Mouse (Mus musculus): ENCODE data around the gene Ror2. TPM values are rescaled to one million over a fixed set of nuclear protein-coding genes. Genes with fewer than 3 reads are reported as not detected.

The Ror2 gene
- polyA plus RNA-seq, 1 experiment: 0.55 TPM

DNA sequence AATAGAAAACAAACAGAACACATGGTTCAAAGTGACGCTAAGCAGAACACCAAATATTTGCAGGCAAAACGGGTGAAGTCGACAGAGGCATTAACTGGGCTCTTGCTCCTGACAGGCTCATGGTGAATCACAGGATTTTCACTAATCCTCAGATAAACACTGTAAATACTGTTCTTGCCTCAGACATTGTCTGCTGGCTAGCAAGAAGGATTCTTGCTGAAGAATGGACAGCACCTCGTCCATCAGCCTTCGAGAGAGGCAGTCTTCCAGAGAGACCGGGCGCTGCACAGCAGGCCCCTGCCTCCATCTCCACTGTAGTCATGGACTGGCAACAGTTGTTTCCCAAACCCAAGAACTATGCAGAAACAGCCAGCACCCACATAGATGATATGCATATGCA is 110.9 kb downstream of the Ror2 start:
- Histone ChIP-seq H3K4me1 (ENCODE audit: control insufficient read depth, insufficient read depth, insufficient read length, low read length) (no peaks in the 10 kb centered on the region), H3K27ac (replicated peaks; ENCODE audit: low read depth, low read length) (no peak overlapping the region), H3K4me3 (ENCODE audit: insufficient read depth, low read depth, low read length) (no peak overlapping the region)

GRCm38 (mm10) chr13:53163671-53164070 is 122.3 kb downstream of the Ror2 start:
- H3K27ac ChIP-seq (replicated peaks; ENCODE audit: low read depth, low read length): no peak overlapping the region

GRCm38 (mm10) chr13:53163060-53163459 is 122.9 kb downstream of the Ror2 start:
- H3K27ac ChIP-seq (replicated peaks; ENCODE audit: low read depth, low read length): no peak overlapping the region
- H3K4me1 ChIP-seq (ENCODE audit: control insufficient read depth, insufficient read depth, insufficient read length, low read length): no peaks in the 10 kb centered on the region

More at GRCm38 (mm10) chr13:53163671-53164070, 122.3 kb downstream of the Ror2 start:
- Histone ChIP-seq H3K4me3 (ENCODE audit: insufficient read depth, low read depth, low read length) (no peak overlapping the region), H3K4me1 (ENCODE audit: control insufficient read depth, insufficient read depth, insufficient read length, low read length) (no peaks in the 10 kb centered on the region)

GRCm38 (mm10) chr13:53159501-53159900 is 126.4 kb downstream of the Ror2 start:
- H3K4me3 ChIP-seq (ENCODE audit: insufficient read depth, low read depth, low read length): no peak overlapping the region
- H3K27ac ChIP-seq (replicated peaks; ENCODE audit: low read depth, low read length): no peak overlapping the region
- no peaks in the 10 kb centered on the region; the same call in 1 of the 2 replicates for H3K4me1 ChIP-seq (ENCODE audit: control insufficient read depth, insufficient read depth, insufficient read length, low read length)

More at GRCm38 (mm10) chr13:53163060-53163459, 122.9 kb downstream of the Ror2 start:
- H3K4me3 ChIP-seq (ENCODE audit: insufficient read depth, low read depth, low read length): no peak overlapping the region

GRCm38 (mm10) chr13:53158405-53159005 is 127.4 kb downstream of the Ror2 start:
- Histone ChIP-seq H3K27ac (replicated peaks; ENCODE audit: low read depth, low read length) (no peak overlapping the region), H3K4me3 (ENCODE audit: insufficient read depth, low read depth, low read length) (no peak overlapping the region), H3K4me1 (ENCODE audit: control insufficient read depth, insufficient read depth, insufficient read length, low read length) (no peaks in the 10 kb centered on the region; the same call in 1 of the 2 replicates)

GRCm38 (mm10) chr13:53156911-53157310 is 129.0 kb downstream of the Ror2 start:
- Histone ChIP-seq H3K27ac (replicated peaks; ENCODE audit: low read depth, low read length) (no peak overlapping the region), H3K4me1 (ENCODE audit: control insufficient read depth, insufficient read depth, insufficient read length, low read length) (no peaks in the 10 kb centered on the region; the same call in 1 of the 2 replicates), H3K4me3 (ENCODE audit: insufficient read depth, low read depth, low read length) (no peak overlapping the region)

GRCm38 (mm10) chr13:53156282-53156681 is 129.6 kb downstream of the Ror2 start:
- Histone ChIP-seq H3K27ac (replicated peaks; ENCODE audit: low read depth, low read length) (no peak overlapping the region), H3K4me1 (ENCODE audit: control insufficient read depth, insufficient read depth, insufficient read length, low read length) (no peaks in the 10 kb centered on the region; the same call in 1 of the 2 replicates), H3K4me3 (ENCODE audit: insufficient read depth, low read depth, low read length) (no peak overlapping the region)

- no peak overlapping the region for H3K4me3 ChIP-seq (ENCODE audit: insufficient read depth, low read depth, low read length)
- H3K4me1 ChIP-seq (ENCODE audit: control insufficient read depth, insufficient read depth, insufficient read length, low read length): no peaks in the 10 kb centered on the region
- no peak overlapping the region for H3K27ac ChIP-seq (replicated peaks; ENCODE audit: low read depth, low read length)
Observed at GRCm38 (mm10) chr13:53145511-53145910, 140.4 kb downstream of the Ror2 start.

GRCm38 (mm10) chr13:53143076-53143475 is 142.8 kb downstream of the Ror2 start:
- Histone ChIP-seq H3K4me3 (ENCODE audit: insufficient read depth, low read depth, low read length) (no peak overlapping the region), H3K27ac (replicated peaks; ENCODE audit: low read depth, low read length) (no peak overlapping the region)

DNA sequence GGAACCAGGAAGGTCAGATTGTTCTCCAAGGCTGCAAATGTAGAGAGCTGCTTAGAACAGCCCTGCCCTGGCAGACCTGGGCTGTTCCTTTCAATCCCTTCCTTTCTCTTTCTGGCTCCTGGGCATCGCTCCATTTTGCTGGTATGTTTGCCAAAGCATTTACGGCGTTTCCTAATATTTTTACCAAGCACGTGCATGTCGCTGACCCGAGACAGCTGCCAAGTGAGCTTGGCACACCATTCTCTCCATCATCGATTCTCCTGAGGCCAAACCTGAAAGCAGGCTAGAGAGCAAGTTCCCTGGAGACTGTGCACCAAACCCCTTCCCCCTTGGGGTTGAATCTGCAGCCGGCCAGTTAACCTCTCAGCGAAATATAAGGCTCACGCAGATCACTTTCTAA is 143.7 kb downstream of the Ror2 start:
- Histone ChIP-seq H3K4me3 (ENCODE audit: insufficient read depth, low read depth, low read length) (no peak overlapping the region), H3K27ac (replicated peaks; ENCODE audit: low read depth, low read length) (no peak overlapping the region), H3K4me1 (ENCODE audit: control insufficient read depth, insufficient read depth, insufficient read length, low read length) (no peaks in the 10 kb centered on the region)

More at GRCm38 (mm10) chr13:53143076-53143475, 142.8 kb downstream of the Ror2 start:
- no peaks in the 10 kb centered on the region for H3K4me1 ChIP-seq (ENCODE audit: control insufficient read depth, insufficient read depth, insufficient read length, low read length)

- Histone ChIP-seq H3K4me3 (ENCODE audit: insufficient read depth, low read depth, low read length) (no peak overlapping the region), H3K4me1 (ENCODE audit: control insufficient read depth, insufficient read depth, insufficient read length, low read length) (no peaks in the 10 kb centered on the region), H3K27ac (replicated peaks; ENCODE audit: low read depth, low read length) (no peak overlapping the region)
Observed at GRCm38 (mm10) chr13:53140298-53140697, 145.6 kb downstream of the Ror2 start.

- H3K4me1 ChIP-seq (ENCODE audit: control insufficient read depth, insufficient read depth, insufficient read length, low read length): no peaks in the 10 kb centered on the region; the same call in 1 of the 2 replicates
- H3K27ac ChIP-seq (replicated peaks; ENCODE audit: low read depth, low read length): no peak overlapping the region
- H3K4me3 ChIP-seq (ENCODE audit: insufficient read depth, low read depth, low read length): no peak overlapping the region
Observed at GRCm38 (mm10) chr13:53130567-53130966, 155.4 kb downstream of the Ror2 start.

- H3K4me1 ChIP-seq (ENCODE audit: control insufficient read depth, insufficient read depth, insufficient read length, low read length): no peaks in the 10 kb centered on the region; the same call in 1 of the 2 replicates
- no peak overlapping the region for H3K4me3 ChIP-seq (ENCODE audit: insufficient read depth, low read depth, low read length)
- H3K27ac ChIP-seq (replicated peaks; ENCODE audit: low read depth, low read length): no peak overlapping the region
Observed at GRCm38 (mm10) chr13:53130032-53130431, 155.9 kb downstream of the Ror2 start.

GRCm38 (mm10) chr13:53125627-53126026 is 160.3 kb downstream of the Ror2 start:
- Histone ChIP-seq H3K4me1 (ENCODE audit: control insufficient read depth, insufficient read depth, insufficient read length, low read length) (no peaks in the 10 kb centered on the region; the same call in 1 of the 2 replicates), H3K27ac (replicated peaks; ENCODE audit: low read depth, low read length) (no peak overlapping the region; the same call in 1 of the 2 replicates), H3K4me3 (ENCODE audit: insufficient read depth, low read depth, low read length) (no peak overlapping the region)

DNA sequence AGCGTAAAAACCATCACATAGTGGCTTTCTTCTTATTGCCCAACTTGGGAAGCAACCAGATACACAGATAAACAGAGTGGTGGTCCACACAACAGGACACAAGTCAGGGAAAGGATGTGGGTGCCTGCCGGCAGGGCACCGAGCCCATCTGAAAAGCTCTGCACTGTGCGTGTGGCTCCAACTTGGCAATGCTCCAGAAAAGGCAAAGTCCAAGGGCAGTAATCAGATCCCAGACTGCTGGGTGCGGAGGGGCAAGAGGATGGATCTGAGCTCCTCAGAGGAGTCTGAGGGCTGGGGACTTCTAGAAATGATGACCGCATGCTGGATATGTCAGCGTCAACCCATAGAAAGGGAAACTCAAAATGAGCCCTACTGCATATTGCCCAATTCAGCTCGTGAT is 163.8 kb downstream of the Ror2 start:
- H3K4me1 ChIP-seq (ENCODE audit: control insufficient read depth, insufficient read depth, insufficient read length, low read length): no peaks in the 10 kb centered on the region; the same call in 1 of the 2 replicates
- H3K4me3 ChIP-seq (ENCODE audit: insufficient read depth, low read depth, low read length): no peak overlapping the region
- no peak overlapping the region for H3K27ac ChIP-seq (replicated peaks; ENCODE audit: low read depth, low read length)

- H3K4me3 ChIP-seq (ENCODE audit: insufficient read depth, low read depth, low read length): no peak overlapping the region
- H3K4me1 ChIP-seq (ENCODE audit: control insufficient read depth, insufficient read depth, insufficient read length, low read length): no peaks in the 10 kb centered on the region
- no peak overlapping the region for H3K27ac ChIP-seq (replicated peaks; ENCODE audit: low read depth, low read length)
Observed at GRCm38 (mm10) chr13:53120906-53121305, 165.0 kb downstream of the Ror2 start.

Measured in brown adipose tissue, adult 24 weeks (tissue).